Mouse (Mus musculus): ENCODE data around the gene Scg3.

- no peak for TF ChIP-seq CTCF (IDR thresholded peaks at IDR 0.05; ENCODE audit: borderline replicate concordance, extremely low read depth, insufficient read depth, insufficient read length)
- TF ChIP-seq POLR2A (IDR thresholded peaks at IDR 0.05; ENCODE audit: borderline replicate concordance, extremely low read depth, insufficient read depth, insufficient read length, poor library complexity, severe bottlenecking): no peak
Measured at GRCm38 (mm10) chr9:75679629-75680028, 4.2 kb downstream of the Scg3 start.
